Mouse (Mus musculus): ENCODE results near the gene Nog. TPM values are rescaled to one million over a fixed set of nuclear protein-coding genes. Genes with fewer than 3 reads are reported as not detected.

The Nog gene
- polyA plus RNA-seq, 1 experiment from 2014 or later = 4.1 TPM

GRCm38 (mm10) chr11:89314374-89314773, 12.2 kb upstream of the Nog start:
- no peak overlapping the region for H3K27ac ChIP-seq (ENCODE audit: low read length)
- no peaks in the 10 kb centered on the region for H3K36me3 ChIP-seq (ENCODE audit: control insufficient read depth, insufficient read depth, low read length)
- no peaks in the 10 kb centered on the region for H3K27me3 ChIP-seq (ENCODE audit: control insufficient read depth, insufficient read depth, low read depth, low read length)
- H3K9ac ChIP-seq (ENCODE audit: low read depth, low read length) = no peak overlapping the region
- 60% methylated on average over 5 of the region's 5 CpGs for WGBS
- no peaks in the 10 kb centered on the region for H3K9me3 ChIP-seq (replicated peaks; ENCODE audit: control insufficient read depth, low read length, poor library complexity, severe bottlenecking)
- peaks cover 14% of the 10 kb centered on the region for H3K4me1 ChIP-seq (ENCODE audit: control insufficient read depth, insufficient read depth, low read length)
- H3K4me3 ChIP-seq (ENCODE audit: low read depth, low read length) = no peak overlapping the region
- no peak for ATAC-seq
- H3K4me2 ChIP-seq (ENCODE audit: low read length) = no peak overlapping the region

GRCm38 (mm10) chr11:89312378-89312777, 10.2 kb upstream of the Nog start:
- no peak for ATAC-seq
- 13% methylated on average over 3 of the region's 3 CpGs for WGBS

GRCm38 (mm10) chr11:89310217-89310616, 8.1 kb upstream of the Nog start:
- no peaks in the 10 kb centered on the region for H3K27me3 ChIP-seq (ENCODE audit: control insufficient read depth, insufficient read depth, low read depth, low read length)
- ATAC-seq = no peak
- H3K4me1 ChIP-seq (ENCODE audit: control insufficient read depth, insufficient read depth, low read length) = peaks cover 4% of the 10 kb centered on the region; the same call in 1 of the 2 replicates
- peaks cover 3% of the 10 kb centered on the region; the same call in 1 of the 2 replicates for H3K9me3 ChIP-seq (replicated peaks; ENCODE audit: control insufficient read depth, low read length, poor library complexity, severe bottlenecking)
- WGBS = 45% methylated on average over 11 of the region's 11 CpGs
- H3K9ac ChIP-seq (ENCODE audit: low read depth, low read length) = no peak overlapping the region
- H3K4me3 ChIP-seq (ENCODE audit: low read depth, low read length) = no peak overlapping the region
- H3K27ac ChIP-seq (ENCODE audit: low read length) = no peak overlapping the region
- H3K36me3 ChIP-seq (ENCODE audit: control insufficient read depth, insufficient read depth, low read length) = no peaks in the 10 kb centered on the region
- H3K4me2 ChIP-seq (ENCODE audit: low read length) = no peak overlapping the region

More at GRCm38 (mm10) chr11:89312378-89312777, 10.2 kb upstream of the Nog start:
- peaks cover 6% of the 10 kb centered on the region; the same call in 1 of the 2 replicates for H3K4me1 ChIP-seq (ENCODE audit: control insufficient read depth, insufficient read depth, low read length)
- no peak overlapping the region for H3K4me3 ChIP-seq (ENCODE audit: low read depth, low read length)
- no peak overlapping the region for H3K4me2 ChIP-seq (ENCODE audit: low read length)
- H3K36me3 ChIP-seq (ENCODE audit: control insufficient read depth, insufficient read depth, low read length) = no peaks in the 10 kb centered on the region
- no peaks in the 10 kb centered on the region for H3K27me3 ChIP-seq (ENCODE audit: control insufficient read depth, insufficient read depth, low read depth, low read length)
- no peaks in the 10 kb centered on the region for H3K9me3 ChIP-seq (replicated peaks; ENCODE audit: control insufficient read depth, low read length, poor library complexity, severe bottlenecking)
- H3K9ac ChIP-seq (ENCODE audit: low read depth, low read length) = no peak overlapping the region
- H3K27ac ChIP-seq (ENCODE audit: low read length) = no peak overlapping the region

- Histone ChIP-seq H3K9ac (ENCODE audit: low read depth, low read length) (peak overlapping the region; percentile 74), H3K4me1 (ENCODE audit: control insufficient read depth, insufficient read depth, low read length) (peaks cover 18% of the 10 kb centered on the region), H3K9me3 (replicated peaks; ENCODE audit: control insufficient read depth, low read length, poor library complexity, severe bottlenecking) (peaks cover 3% of the 10 kb centered on the region; the same call in 1 of the 2 replicates), H3K4me3 (ENCODE audit: low read depth, low read length) (peak overlapping the region; percentile 74), H3K27ac (ENCODE audit: low read length) (peak overlapping the region; percentile 90; the same call in 1 of the 2 replicates), H3K4me2 (ENCODE audit: low read length) (peak overlapping the region; percentile 95), H3K27me3 (ENCODE audit: control insufficient read depth, insufficient read depth, low read depth, low read length) (no peaks in the 10 kb centered on the region), H3K36me3 (ENCODE audit: control insufficient read depth, insufficient read depth, low read length) (no peaks in the 10 kb centered on the region)
- peak; percentile 79 for ATAC-seq
- WGBS = 2% methylated on average over 16 of the region's 16 CpGs
Observed at GRCm38 (mm10) chr11:89303421-89303820, 1.3 kb upstream of the Nog start.

GRCm38 (mm10) chr11:89302816-89303180, 666 bp upstream of the Nog start:
- Histone ChIP-seq H3K27me3 (ENCODE audit: control insufficient read depth, insufficient read depth, low read depth, low read length) (no peaks in the 10 kb centered on the region), H3K4me1 (ENCODE audit: control insufficient read depth, insufficient read depth, low read length) (peaks cover 23% of the 10 kb centered on the region), H3K9me3 (replicated peaks; ENCODE audit: control insufficient read depth, low read length, poor library complexity, severe bottlenecking) (peaks cover 3% of the 10 kb centered on the region; the same call in 1 of the 2 replicates), H3K36me3 (ENCODE audit: control insufficient read depth, insufficient read depth, low read length) (no peaks in the 10 kb centered on the region), H3K27ac (ENCODE audit: low read length) (peak overlapping the region; percentile 90), H3K9ac (ENCODE audit: low read depth, low read length) (peak overlapping the region; percentile 74), H3K4me2 (ENCODE audit: low read length) (peak overlapping the region; percentile 95), H3K4me3 (ENCODE audit: low read depth, low read length) (peak overlapping the region; percentile 74)
- 0% methylated on average over 23 of the region's 29 CpGs for WGBS
- ATAC-seq = peak; percentile 76

GRCm38 (mm10) chr11:89301331-89302055, 639 bp downstream of the Nog start:
- peak; percentile 15; the same call in 1 of the 2 replicates for ATAC-seq
- H3K4me2 ChIP-seq (ENCODE audit: low read length) = peak overlapping the region; percentile 95
- peaks cover 3% of the 10 kb centered on the region; the same call in 1 of the 2 replicates for H3K9me3 ChIP-seq (replicated peaks; ENCODE audit: control insufficient read depth, low read length, poor library complexity, severe bottlenecking)
- H3K27me3 ChIP-seq (ENCODE audit: control insufficient read depth, insufficient read depth, low read depth, low read length) = no peaks in the 10 kb centered on the region
- peaks cover 25% of the 10 kb centered on the region for H3K4me1 ChIP-seq (ENCODE audit: control insufficient read depth, insufficient read depth, low read length)
- no peaks in the 10 kb centered on the region for H3K36me3 ChIP-seq (ENCODE audit: control insufficient read depth, insufficient read depth, low read length)
- peak overlapping the region; percentile 74 for H3K4me3 ChIP-seq (ENCODE audit: low read depth, low read length)
- under 1% methylated on average over 51 of the region's 53 CpGs for WGBS
- peak overlapping the region; percentile 90 for H3K27ac ChIP-seq (ENCODE audit: low read length)
- H3K9ac ChIP-seq (ENCODE audit: low read depth, low read length) = peak overlapping the region; percentile 74

GRCm38 (mm10) chr11:89299784-89300775, 2.1 kb downstream of the Nog start:
- H3K4me2 ChIP-seq (ENCODE audit: low read length) = peak overlapping the region; percentile 88
- WGBS = under 1% methylated on average over 23 of the region's 26 CpGs
- no peaks in the 10 kb centered on the region for H3K36me3 ChIP-seq (ENCODE audit: control insufficient read depth, insufficient read depth, low read length)
- no peaks in the 10 kb centered on the region for H3K9me3 ChIP-seq (replicated peaks; ENCODE audit: control insufficient read depth, low read length, poor library complexity, severe bottlenecking)
- no peak for ATAC-seq
- H3K9ac ChIP-seq (ENCODE audit: low read depth, low read length) = peak overlapping the region; percentile 50; the same call in 1 of the 2 replicates
- no peak overlapping the region for H3K27ac ChIP-seq (ENCODE audit: low read length)
- H3K4me1 ChIP-seq (ENCODE audit: control insufficient read depth, insufficient read depth, low read length) = peaks cover 25% of the 10 kb centered on the region
- H3K27me3 ChIP-seq (ENCODE audit: control insufficient read depth, insufficient read depth, low read depth, low read length) = no peaks in the 10 kb centered on the region
- H3K4me3 ChIP-seq (ENCODE audit: low read depth, low read length) = peak overlapping the region; percentile 46

GRCm38 (mm10) chr11:89299116-89299783, 2.9 kb downstream of the Nog start:
- no peaks in the 10 kb centered on the region for H3K36me3 ChIP-seq (ENCODE audit: control insufficient read depth, insufficient read depth, low read length)
- peaks cover 25% of the 10 kb centered on the region for H3K4me1 ChIP-seq (ENCODE audit: control insufficient read depth, insufficient read depth, low read length)
- peak; percentile 28; the same call in 1 of the 2 replicates for ATAC-seq
- H3K9me3 ChIP-seq (replicated peaks; ENCODE audit: control insufficient read depth, low read length, poor library complexity, severe bottlenecking) = no peaks in the 10 kb centered on the region
- peak overlapping the region; percentile 88 for H3K4me2 ChIP-seq (ENCODE audit: low read length)
- H3K4me3 ChIP-seq (ENCODE audit: low read depth, low read length) = peak overlapping the region; percentile 46
- H3K9ac ChIP-seq (ENCODE audit: low read depth, low read length) = peak overlapping the region; percentile 31
- no peaks in the 10 kb centered on the region for H3K27me3 ChIP-seq (ENCODE audit: control insufficient read depth, insufficient read depth, low read depth, low read length)
- WGBS = under 1% methylated on average over 29 of the region's 36 CpGs
- peak overlapping the region; percentile 39; the same call in 1 of the 2 replicates for H3K27ac ChIP-seq (ENCODE audit: low read length)
